Mouse (Mus musculus): ENCODE results near the gene Cd164l2.

- no peak for TF ChIP-seq CTCF (IDR thresholded peaks at IDR 0.05; ENCODE audit: insufficient read depth, low read depth, low read length)
- TF ChIP-seq POLR2A (IDR thresholded peaks at IDR 0.05; ENCODE audit: insufficient read depth, low read depth, low read length): no peak
Measured at GRCm38 (mm10) chr4:133185893-133186292, 26.0 kb upstream of the Cd164l2 start.
